In genomic region chr7:89339142-89339435, GRCm38 (mm10) we compare ENCODE assay signal across 8 mouse cellular contexts.
A peak's percentile ranks its signal among the peaks of the same experiment; 100 is the strongest.
DNase-seq lines count a peak whose midpoint lies in the region; ATAC-seq lines count a peak whose summit lies in the region.

No protein-coding gene starts in this region.

- no peaks in the 10 kb centered on the region for H3K9me3 ChIP-seq in embryonic facial prominence, embryonic 12.5 days
- no peaks in the 10 kb centered on the region for H3K9me3 ChIP-seq in limb, embryonic 10.5 days (replicated peaks)
- no peaks in the 10 kb centered on the region for H3K9me3 ChIP-seq in neural tube, embryonic 14.5 days (ENCODE audit: control insufficient read depth, low read length)

- peak overlapping the region; percentile 92; the same call in 1 of the 2 replicates for H3K9ac ChIP-seq in embryonic facial prominence, embryonic 12.5 days
- H3K9ac ChIP-seq in neural tube, embryonic 14.5 days (replicated peaks; ENCODE audit: low read depth, low read length), result peak overlapping the region; percentile 94

- H3K27me3 ChIP-seq in embryonic facial prominence, embryonic 12.5 days, result no peaks in the 10 kb centered on the region
- H3K27me3 ChIP-seq in limb, embryonic 10.5 days (ENCODE audit: low read depth, poor library complexity, severe bottlenecking), result no peaks in the 10 kb centered on the region
- no peaks in the 10 kb centered on the region for H3K27me3 ChIP-seq in neural tube, embryonic 14.5 days (ENCODE audit: control insufficient read depth, insufficient read depth, low read length)

- no peaks in the 10 kb centered on the region for H3K36me3 ChIP-seq in embryonic facial prominence, embryonic 12.5 days
- no peaks in the 10 kb centered on the region for H3K36me3 ChIP-seq in limb, embryonic 10.5 days
- H3K36me3 ChIP-seq in neural tube, embryonic 14.5 days (ENCODE audit: control insufficient read depth, insufficient read depth, low read length), result no peaks in the 10 kb centered on the region

- peak overlapping the region; percentile 86 for H3K4me2 ChIP-seq in embryonic facial prominence, embryonic 12.5 days (replicated peaks)
- peak overlapping the region; percentile 82 for H3K4me2 ChIP-seq in neural tube, embryonic 14.5 days (ENCODE audit: low read depth, low read length)

- H3K4me3 ChIP-seq in embryonic facial prominence, embryonic 12.5 days, result peak overlapping the region; percentile 98
- H3K4me3 ChIP-seq in limb, embryonic 10.5 days, result peak overlapping the region; percentile 81
- peak overlapping the region; percentile 99 for H3K4me3 ChIP-seq in neural tube, embryonic 14.5 days (ENCODE audit: low read depth, low read length)

- H3K4me1 ChIP-seq in embryonic facial prominence, embryonic 12.5 days, result peaks cover 16% of the 10 kb centered on the region
- H3K4me1 ChIP-seq in limb, embryonic 10.5 days, result peaks cover 17% of the 10 kb centered on the region
- H3K4me1 ChIP-seq in neural tube, embryonic 14.5 days (ENCODE audit: control insufficient read depth, insufficient read depth, low read length), result peaks cover 22% of the 10 kb centered on the region

- DNase-seq in layer of hippocampus, adult 9-11 months, result peak; percentile 18
- DNase-seq in layer of hippocampus, postnatal 14 days (ENCODE audit: low spot score in 2 of 2), result no peak
- no peak for DNase-seq in limb, embryonic 10.5 days (ENCODE audit: low spot score)
- DNase-seq in spleen, postnatal 10 days (ENCODE audit: low spot score in 2 of 2), result no peak
- no peak for DNase-seq in frontal cortex, adult 2 months (ENCODE audit: extremely low spot score in 1 of 2, low spot score in 1 of 2)
- DNase-seq in spleen, postnatal 14 days (ENCODE audit: low spot score in 2 of 2), result no peak

- peak; percentile 69 for ATAC-seq in embryonic facial prominence, embryonic 12.5 days (ENCODE audit: insufficient number of reproducible peaks, insufficient read depth, low FRiP score, low TSS enrichment)
- ATAC-seq in neural tube, embryonic 14.5 days (ENCODE audit: low read depth), result peak; percentile 77

- H3K27ac ChIP-seq in embryonic facial prominence, embryonic 12.5 days, result no peak overlapping the region
- H3K27ac ChIP-seq in limb, embryonic 10.5 days, result peak overlapping the region; percentile 92
- peak overlapping the region; percentile 78 for H3K27ac ChIP-seq in neural tube, embryonic 14.5 days (ENCODE audit: low read depth, low read length)
